31 mouse cellular contexts compared by ENCODE assay signal in genomic region chr2:125933977-125934376, GRCm38 (mm10).
DNase-seq lines count a peak whose midpoint lies in the region; ATAC-seq and TF ChIP-seq lines count a peak whose summit lies in the region.
"Had no signal": no experiment of that assay in that cellular context is flagged by ENCODE, and none has a peak within 500 bp of the region (broad histone marks: within the 10 kb centered on the region; RNA-seq: fewer than 3 reads in every experiment).

No protein-coding gene starts in this region.

- no peak overlapping the region for H3K9ac ChIP-seq in lung, postnatal 0 days (replicated peaks; ENCODE audit: low read depth)
- H3K9ac ChIP-seq: forebrain, embryonic 13.5 days; hindbrain, embryonic 12.5 days; intestine, embryonic 15.5 days; limb, embryonic 15.5 days; liver, embryonic 13.5 days had no signal

- H3K9me3 ChIP-seq in lung, postnatal 0 days (ENCODE audit: low read length), result no peaks in the 10 kb centered on the region
- H3K9me3 ChIP-seq: forebrain, embryonic 13.5 days; hindbrain, embryonic 12.5 days; intestine, embryonic 15.5 days; limb, embryonic 10.5 days; limb, embryonic 15.5 days; liver, embryonic 13.5 days; midbrain, embryonic 10.5 days had no signal

- ATAC-seq in lung, postnatal 0 days, result no peak
- ATAC-seq: forebrain, embryonic 13.5 days; hindbrain, postnatal 0 days; intestine, embryonic 15.5 days; midbrain, embryonic 16.5 days had no signal

- H3K27ac ChIP-seq in lung, postnatal 0 days (ENCODE audit: low read length), result no peak overlapping the region
- H3K27ac ChIP-seq: forebrain, embryonic 13.5 days; hindbrain, embryonic 12.5 days; hindbrain, postnatal 0 days; intestine, embryonic 15.5 days; layer of hippocampus, adult 2 months; limb, embryonic 10.5 days; limb, embryonic 15.5 days; liver, embryonic 13.5 days; midbrain, embryonic 10.5 days had no signal

- no peak for TF ChIP-seq EP300 in lung, postnatal 0 days (IDR thresholded peaks at IDR 0.05)

- H3K27me3 ChIP-seq in lung, postnatal 0 days (replicated peaks; ENCODE audit: insufficient read depth, low read length), result no peaks in the 10 kb centered on the region
- H3K27me3 ChIP-seq: forebrain, embryonic 13.5 days; hindbrain, embryonic 12.5 days; intestine, embryonic 15.5 days; limb, embryonic 15.5 days; liver, embryonic 13.5 days had no signal

- no peak overlapping the region for H3K4me2 ChIP-seq in lung, postnatal 0 days (replicated peaks; ENCODE audit: low read depth, low read length)
- H3K4me2 ChIP-seq: forebrain, embryonic 13.5 days; heart, embryonic 11.5 days; hindbrain, embryonic 12.5 days; intestine, embryonic 15.5 days; limb, embryonic 15.5 days; liver, embryonic 13.5 days had no signal

- peak; percentile 45 for DNase-seq in adrenal gland, adult 8-10 months
- no peak for DNase-seq in adrenal gland, postnatal 4 days (ENCODE audit: low spot score in 2 of 2)
- peak; percentile 54 for DNase-seq in 416B (ENCODE audit: low read depth)
- peak; percentile 33 to 43 for DNase-seq in adrenal gland, postnatal 36 days
- no peak for DNase-seq in c-Kit-positive CD71-positive TER-119-positive erythroid progenitor cells, embryonic 14.5 days (ENCODE audit: low spot score)
- no peak for DNase-seq in lung, postnatal 0 days (ENCODE audit: low spot score)
- DNase-seq in embryo, embryonic 10.5 days (ENCODE audit: low spot score), result no peak
- DNase-seq: cerebellum, adult 18-20 months; cerebellum, postnatal 10 days; gastrocnemius, postnatal 10 days; heart, postnatal 36 days; kidney, adult 2 months; kidney, postnatal 36 days; layer of hippocampus, postnatal 36 days; liver, embryonic 13.5 days; lung, adult 2 months; lung, postnatal 14 days; right cerebral cortex, adult 18-20 months; spleen, adult 18-20 months; thymus, adult 18-20 months; thymus, postnatal 25 days had no signal

- no peak overlapping the region for H3K4me3 ChIP-seq in lung, postnatal 0 days (ENCODE audit: low read depth, low read length)
- H3K4me3 ChIP-seq: forebrain, embryonic 13.5 days; hindbrain, embryonic 12.5 days; intestine, embryonic 15.5 days; layer of hippocampus, adult 2 months; limb, embryonic 10.5 days; limb, embryonic 15.5 days; liver, embryonic 13.5 days; midbrain, embryonic 10.5 days had no signal

- no peaks in the 10 kb centered on the region for H3K4me1 ChIP-seq in lung, postnatal 0 days (ENCODE audit: insufficient read depth, low read depth, low read length)
- H3K4me1 ChIP-seq: intestine, embryonic 15.5 days; liver, embryonic 13.5 days; midbrain, embryonic 10.5 days had no signal

- WGBS in lung, postnatal 0 days, result 62% methylated on average over 3 of the region's 3 CpGs

- no peak for TF ChIP-seq CTCF in lung, postnatal 0 days (IDR thresholded peaks at IDR 0.05)

- H3K36me3 ChIP-seq in lung, postnatal 0 days (ENCODE audit: insufficient read depth, low read length), result 0 out of 2 replicates have a peak, but pooled peaks cover 4% of the 10 kb centered on the region
- H3K36me3 ChIP-seq: intestine, embryonic 15.5 days had no signal

Comparison
In these comparisons a context has a peak if more than half of its experiments do, and no peak if none do; other contexts are left out.
1. DNase-seq: peak in adrenal gland, adult 8-10 months (single experiment), 416B (single experiment) and adrenal gland, postnatal 36 days (2 of 2); none in adrenal gland, postnatal 4 days (0 of 2), c-Kit-positive CD71-positive TER-119-positive erythroid progenitor cells, embryonic 14.5 days (single experiment), lung, postnatal 0 days (single experiment) and embryo, embryonic 10.5 days (single experiment).